8 mouse cellular contexts compared by ENCODE assay signal in genomic region chr13:119837719-119838337, GRCm38 (mm10). TPM values are rescaled to one million over a fixed set of nuclear protein-coding genes. Genes with fewer than 3 reads are reported as not detected.
A peak's percentile ranks its signal among the peaks of the same experiment; 100 is the strongest.
DNase-seq lines count a peak whose midpoint lies in the region; ATAC-seq and TF ChIP-seq lines count a peak whose summit lies in the region.
"Not testable (repeated sequence)": the region's sequence is repeated elsewhere in the genome, so short reads cannot be mapped to it uniquely, and the experiment has no call there.

No protein-coding gene starts in this region.

- DNase-seq in adrenal gland, adult 2 months = peak; percentile 57
- peak; percentile 73 to 81 for DNase-seq in cerebellum, postnatal 25 days
- peak; percentile 40 for DNase-seq in gastrocnemius, adult 2 months
- peak; percentile 20 to 26 for DNase-seq in layer of hippocampus, postnatal 36 days
- peak; percentile 22 for DNase-seq in lung, postnatal 10 days
- DNase-seq in thymus, postnatal 25 days = peak; percentile 26

- H3K4me2 ChIP-seq in neural tube, embryonic 13.5 days = peak overlapping the region; percentile 32; the same call in 1 of the 2 replicates

- H3K27me3 ChIP-seq in neural tube, embryonic 13.5 days = peaks cover 11% of the 10 kb centered on the region

- not testable (repeated sequence) for H3K36me3 ChIP-seq in neural tube, embryonic 13.5 days

- TF ChIP-seq CTCF in gastrocnemius, adult 2 months (IDR thresholded peaks at IDR 0.05) = peak; percentile 43

- intact Hi-C loops in gastrocnemius, adult 2 months (cut with DNase I) = not testable (repeated sequence)

- peak; percentile 47 for ATAC-seq in inflammation-experienced regulatory T-cells, adult 6 months
- ATAC-seq in neural tube, embryonic 13.5 days (ENCODE audit: low read depth) = 0 out of 2 replicates have a peak, but pooled peaks have one; percentile 37

- H3K4me1 ChIP-seq in neural tube, embryonic 13.5 days (replicated peaks) = not testable (repeated sequence)

- not testable (repeated sequence) for H3K9ac ChIP-seq in neural tube, embryonic 13.5 days

- 5% methylated on average over 14 of the region's 23 CpGs for WGBS in neural tube, embryonic 13.5 days

- H3K4me3 ChIP-seq in gastrocnemius, adult 2 months = peak overlapping the region; percentile 34; the same call in 1 of the 2 replicates
- H3K4me3 ChIP-seq in neural tube, embryonic 13.5 days = not testable (repeated sequence)

- H3K27ac ChIP-seq in gastrocnemius, adult 2 months; neural tube, embryonic 13.5 days (replicated peaks): not testable (repeated sequence)

- H3K9me3 ChIP-seq in neural tube, embryonic 13.5 days = not testable (repeated sequence)

RNA-seq across cellular contexts. Expression of gene D13Ertd608e, which starts 2.0 kb away (rescaled TPM):
- total RNA-seq in adrenal gland, adult 2 months (2021) = not detected
- not detected in 2 replicates for polyA plus RNA-seq in adrenal gland, adult 2 months (2012; rRNA removed)
- not detected for total RNA-seq in gastrocnemius, adult 2 months (2021)
- not detected for polyA plus RNA-seq in inflammation-experienced regulatory T-cells, adult 6 months (2017; shearing (Covaris generic))
- total RNA-seq in layer of hippocampus, postnatal 36 days (2021) = not detected
- polyA plus RNA-seq in neural tube, embryonic 13.5 days (2015; fragmentation: Nextera tagmentation; extraction: Ambion mirVana) = not detected in 2 replicates

RNA-seq across cellular contexts. Expression of gene AF067063, which starts 7.8 kb away (rescaled TPM):
- not detected for total RNA-seq in adrenal gland, adult 2 months (2021)
- polyA plus RNA-seq in adrenal gland, adult 2 months (2012; rRNA removed) = not detected in 2 replicates
- total RNA-seq in gastrocnemius, adult 2 months (2021) = not detected
- not detected for polyA plus RNA-seq in inflammation-experienced regulatory T-cells, adult 6 months (2017; shearing (Covaris generic))
- not detected for total RNA-seq in layer of hippocampus, postnatal 36 days (2021)
- 0.38 TPM in 1 of 2 replicates, not detected in the other for polyA plus RNA-seq in neural tube, embryonic 13.5 days (2015; fragmentation: Nextera tagmentation; extraction: Ambion mirVana)

RNA-seq across cellular contexts. Expression of gene Zfp131, which starts 47.1 kb away (rescaled TPM):
- 10 to 100 TPM; 30.3 to 39.3 TPM for total RNA-seq in adrenal gland, adult 2 months (2021)
- polyA plus RNA-seq in adrenal gland, adult 2 months (2012; rRNA removed) = 24.7 and 27.3 TPM in 2 replicates
- total RNA-seq in gastrocnemius, adult 2 months (2021) = 10 to 100 TPM; 22.2 to 24.1 TPM
- polyA plus RNA-seq in inflammation-experienced regulatory T-cells, adult 6 months (2017; shearing (Covaris generic)) = 10 to 100 TPM; 20.9 to 24.2 (median 21.7) TPM
- total RNA-seq in layer of hippocampus, postnatal 36 days (2021) = 10 to 100 TPM; 42.5 to 44.9 TPM
- polyA plus RNA-seq in neural tube, embryonic 13.5 days (2015; fragmentation: Nextera tagmentation; extraction: Ambion mirVana) = 36.6 and 37.2 TPM in 2 replicates

RNA-seq across cellular contexts. Expression of gene Tcstv1, which starts 56.8 kb away (rescaled TPM):
- not detected for total RNA-seq in adrenal gland, adult 2 months (2021)
- polyA plus RNA-seq in adrenal gland, adult 2 months (2012; rRNA removed) = not detected in 2 replicates
- not detected for total RNA-seq in gastrocnemius, adult 2 months (2021)
- polyA plus RNA-seq in inflammation-experienced regulatory T-cells, adult 6 months (2017; shearing (Covaris generic)) = not detected
- not detected for total RNA-seq in layer of hippocampus, postnatal 36 days (2021)
- not detected in 2 replicates for polyA plus RNA-seq in neural tube, embryonic 13.5 days (2015; fragmentation: Nextera tagmentation; extraction: Ambion mirVana)

Comparison
In these comparisons a context has a peak if more than half of its experiments do, and no peak if none do; other contexts are left out.
1. DNase-seq: peak in every context shown above with its lines; median percentile 77 in cerebellum, postnatal 25 days; 57 in adrenal gland, adult 2 months; 40 in gastrocnemius, adult 2 months; 26 in thymus, postnatal 25 days; 23 in layer of hippocampus, postnatal 36 days; 22 in lung, postnatal 10 days.